Mouse (Mus musculus) kidney, embryonic 14.5 days (tissue): ENCODE results near the gene Spata5. TPM values are rescaled to one million over a fixed set of nuclear protein-coding genes. Genes with fewer than 3 reads are reported as not detected.
A peak's percentile ranks its signal among the peaks of the same experiment; 100 is the strongest.

ENCODE experiments used
- ATAC-seq: fragments of 200-750 bp; cut with Nextera tagmentation; 2 replicates; pipeline ENCODE4 v1.8.0; 2017; ENCODE audit warnings: moderate number of reproducible peaks, mild to moderate bottlenecking, moderate TSS enrichment, moderate library complexity; ENCODE audit not compliant: low FRiP score, low TSS enrichment
- H3K27ac ChIP-seq: fragments of 300-500 bp; sonication (generic); 2 replicates; pipeline ENCODE4 v1.5.1; 2014; ENCODE audit warnings: low read depth, mild to moderate bottlenecking, low read length, moderate library complexity, mixed read lengths
- H3K27me3 ChIP-seq: fragments of 300-500 bp; sonication (generic); 2 replicates; pipeline ENCODE4 v1.6.1; 2014; ENCODE audit warnings: mild to moderate bottlenecking, low read length; ENCODE audit not compliant: control insufficient read depth, insufficient read depth
- H3K36me3 ChIP-seq: fragments of 300-500 bp; sonication (generic); 2 replicates; pipeline ENCODE4 v1.6.1; 2014; ENCODE audit warnings: low read length, mixed read lengths; ENCODE audit not compliant: control insufficient read depth, insufficient read depth
- H3K4me1 ChIP-seq: fragments of 300-500 bp; sonication (generic); 2 replicates; pipeline ENCODE4 v1.6.1; 2014; ENCODE audit warnings: low read length, mixed read lengths; ENCODE audit not compliant: control insufficient read depth, insufficient read depth
- H3K4me2 ChIP-seq: fragments of 300-500 bp; sonication (generic); replicated peaks from 2 replicates; pipeline ENCODE4 v1.6.1; 2014; ENCODE audit warnings: low read depth, mild to moderate bottlenecking, low read length
- H3K4me3 ChIP-seq: fragments of 300-500 bp; sonication (generic); 2 replicates; pipeline ENCODE4 v1.5.1; 2014; ENCODE audit warnings: mild to moderate bottlenecking, low read length
- H3K9ac ChIP-seq: fragments of 300-500 bp; sonication (generic); 2 replicates; pipeline ENCODE4 v1.6.1; 2014; ENCODE audit warnings: low read depth, mild to moderate bottlenecking, low read length, moderate library complexity
- H3K9me3 ChIP-seq: fragments of 300-500 bp; sonication (generic); 2 replicates; pipeline ENCODE4 v1.6.1; 2016; ENCODE audit warnings: low read length; ENCODE audit not compliant: control insufficient read depth
- WGBS: fragments of 180-500 bp; shearing (Covaris S2); extraction: QIAGEN DNeasy Blood & Tissue Kit; methylation state at CpG from one replicate; pipeline ENCODE4 v1.1.7; 2014; 5-methylcytosine and 5-hydroxymethylcytosine counted together
- polyA plus RNA-seq: library from polyadenylated mRNA; unstranded; fragments of >200 nt; fragmentation: Nextera tagmentation; extraction: Ambion mirVana; gene quantifications from 2 replicates; pipeline ENCODE4 v1.2.1, GENCODE M21; 2014

Gene Spata5
- 31.9 and 45.3 TPM in 2 replicates for polyA plus RNA-seq

DNA sequence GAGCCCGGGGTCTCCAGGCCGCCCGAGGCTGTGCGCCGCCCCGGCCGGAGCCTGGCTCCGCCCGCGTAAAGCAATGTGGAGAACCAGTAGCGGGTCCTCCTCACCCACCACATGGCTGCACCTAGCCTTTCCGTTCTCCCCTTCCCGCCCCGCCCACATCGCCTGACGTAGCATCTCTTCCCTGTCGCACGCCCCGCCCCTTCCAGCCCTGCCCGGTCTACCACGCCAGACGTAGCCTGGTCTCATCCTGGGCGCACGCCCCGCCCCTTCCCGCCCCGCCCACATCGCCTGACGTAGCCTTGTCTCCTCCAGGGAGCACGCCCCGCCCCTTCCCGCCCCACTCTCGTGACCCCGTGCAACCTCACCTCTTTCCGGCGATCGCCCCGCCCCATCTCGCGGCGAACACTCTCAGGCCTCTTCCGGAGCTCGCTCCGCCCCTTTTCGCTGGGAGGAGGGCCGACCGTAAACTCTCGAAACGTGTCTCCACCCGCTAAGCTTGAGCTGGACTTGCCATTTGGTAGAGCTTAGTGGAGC is at the start of gene Spata5:
Gene Spata5 (plus strand): TSS at position 439 of the 534 bp plus-strand sequence.
- peak; percentile 95 for ATAC-seq
- Histone ChIP-seq H3K9ac (peak within 1 kb of the TSS; percentile 86), H3K36me3 (no peaks in the 10 kb centered on the region; the same call in 1 of the 2 replicates), H3K4me3 (peak within 1 kb of the TSS; percentile 95), H3K4me1 (peaks cover 5% of the 10 kb centered on the region), H3K9me3 (no peaks in the 10 kb centered on the region), H3K4me2 (peak within 1 kb of the TSS; percentile 91), H3K27me3 (no peaks in the 10 kb centered on the region), H3K27ac (peak within 1 kb of the TSS; percentile 93)
- under 1% methylated on average over 50 of the region's 50 CpGs for WGBS

DNA sequence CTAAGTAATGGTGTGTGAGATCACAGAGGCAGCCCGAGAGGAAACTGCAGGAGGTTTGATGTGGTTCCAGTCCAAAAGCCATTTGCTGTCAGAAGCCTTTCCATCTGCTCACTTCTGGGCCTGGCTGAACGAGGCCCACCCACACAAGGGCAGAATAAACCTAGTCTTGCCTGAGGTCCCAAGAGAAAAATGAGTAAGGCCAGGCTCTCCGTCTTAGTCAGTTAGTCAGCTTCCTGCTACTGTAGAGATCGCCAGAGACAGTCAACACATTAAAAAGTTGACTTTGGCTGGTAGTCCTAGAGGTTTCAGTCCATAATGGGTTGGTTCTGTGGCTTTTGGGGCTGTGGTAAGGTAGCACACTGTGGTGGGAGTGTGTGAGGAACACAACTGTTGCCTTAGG is 49.3 kb upstream of the Spata5 start:
- no peak for ATAC-seq
- Histone ChIP-seq H3K4me1 (peaks cover 6% of the 10 kb centered on the region; the same call in 1 of the 2 replicates), H3K4me3 (no peak overlapping the region), H3K36me3 (no peaks in the 10 kb centered on the region), H3K27me3 (no peaks in the 10 kb centered on the region), H3K9ac (no peak overlapping the region), H3K9me3 (no peaks in the 10 kb centered on the region), H3K27ac (no peak overlapping the region), H3K4me2 (no peak overlapping the region)
- WGBS: 35% methylated on average over 4 of the region's 4 CpGs

DNA sequence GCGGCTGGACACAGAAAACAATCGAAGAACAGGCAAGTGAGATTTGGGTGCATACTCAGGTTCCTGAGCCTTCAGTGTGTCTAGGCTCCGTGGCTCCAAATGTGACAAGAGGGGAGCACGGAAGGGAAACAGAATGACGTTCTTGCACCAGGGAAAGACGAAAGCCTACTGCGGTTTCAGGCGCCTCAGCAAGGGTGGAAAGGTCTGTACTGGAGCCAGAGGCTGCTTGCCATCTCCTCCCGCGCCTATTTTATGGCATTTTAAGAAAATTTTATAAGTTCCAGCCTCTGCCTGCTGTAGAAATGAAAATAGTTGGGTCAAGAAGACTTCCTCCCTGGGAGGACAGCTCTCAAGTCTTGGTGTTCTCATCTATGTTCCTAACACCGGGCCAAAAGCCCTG is 46.0 kb upstream of the Spata5 start:
- Histone ChIP-seq H3K27ac (peak overlapping the region; percentile 19; the same call in 1 of the 2 replicates), H3K4me3 (no peak overlapping the region), H3K9ac (no peak overlapping the region), H3K4me1 (0 out of 2 replicates have a peak, but pooled peaks cover 11% of the 10 kb centered on the region), H3K9me3 (no peaks in the 10 kb centered on the region), H3K36me3 (no peaks in the 10 kb centered on the region), H3K4me2 (no peak overlapping the region), H3K27me3 (no peaks in the 10 kb centered on the region)
- ATAC-seq: no peak
- 73% methylated on average over 11 of the region's 11 CpGs for WGBS

DNA sequence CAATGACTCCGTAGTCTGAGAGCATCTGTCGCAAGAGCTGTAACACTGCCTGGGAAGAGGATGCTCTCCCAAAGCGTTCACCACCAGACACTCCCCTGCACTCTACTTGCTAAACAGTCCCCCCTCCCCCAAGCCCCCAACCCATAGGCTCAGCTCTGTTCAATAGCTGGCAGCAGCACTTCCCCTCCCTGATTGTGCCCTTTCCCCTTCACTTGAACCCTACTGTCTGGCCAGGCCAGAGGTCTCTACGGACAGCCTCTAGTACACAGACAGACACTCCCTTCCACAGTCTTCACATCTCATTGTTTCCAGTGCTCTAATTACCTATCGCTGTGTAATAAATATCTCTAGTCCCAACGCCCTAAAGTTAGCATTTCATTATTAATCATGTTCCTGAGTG is 41.8 kb upstream of the Spata5 start:
- H3K4me2 ChIP-seq: no peak overlapping the region
- H3K9me3 ChIP-seq: no peaks in the 10 kb centered on the region
- WGBS: 21% methylated on average over 6 of the region's 6 CpGs
- no peak overlapping the region for H3K4me3 ChIP-seq
- H3K4me1 ChIP-seq: 0 out of 2 replicates have a peak, but pooled peaks cover 5% of the 10 kb centered on the region
- H3K27ac ChIP-seq: no peak overlapping the region; the same call in 1 of the 2 replicates
- H3K36me3 ChIP-seq: no peaks in the 10 kb centered on the region
- no peaks in the 10 kb centered on the region for H3K27me3 ChIP-seq
- no peak overlapping the region for H3K9ac ChIP-seq
- peak; percentile 61; the same call in 1 of the 2 replicates for ATAC-seq

DNA sequence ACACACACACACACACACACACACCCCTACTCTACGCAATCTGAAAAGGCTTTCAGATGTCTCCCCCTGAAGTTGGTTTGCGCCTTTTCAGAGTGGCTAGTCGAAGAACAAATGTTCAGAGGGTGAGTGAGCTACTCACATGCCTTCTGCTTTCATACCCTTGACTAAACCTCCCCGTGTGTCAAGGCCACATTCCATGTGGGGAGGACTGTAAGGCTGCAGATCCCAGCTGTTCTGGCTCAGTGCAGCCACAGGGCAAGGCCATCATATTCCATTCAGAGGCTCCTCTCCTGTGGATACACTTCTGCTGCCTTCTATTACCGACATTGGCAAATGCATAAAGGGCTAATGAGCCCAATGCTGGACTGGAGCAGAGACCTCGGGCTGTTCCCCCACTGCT is 41.3 kb upstream of the Spata5 start:
- no peak overlapping the region; the same call in 1 of the 2 replicates for H3K27ac ChIP-seq
- H3K4me2 ChIP-seq: no peak overlapping the region
- H3K4me1 ChIP-seq: 0 out of 2 replicates have a peak, but pooled peaks cover 5% of the 10 kb centered on the region
- H3K36me3 ChIP-seq: no peaks in the 10 kb centered on the region
- 44% methylated on average over 6 of the region's 6 CpGs for WGBS
- no peaks in the 10 kb centered on the region for H3K9me3 ChIP-seq
- ATAC-seq: peak; percentile 43
- no peaks in the 10 kb centered on the region for H3K27me3 ChIP-seq
- no peak overlapping the region for H3K4me3 ChIP-seq
- H3K9ac ChIP-seq: no peak overlapping the region

- H3K27ac ChIP-seq: no peak overlapping the region; the same call in 1 of the 2 replicates
- H3K9me3 ChIP-seq: no peaks in the 10 kb centered on the region
- no peaks in the 10 kb centered on the region for H3K36me3 ChIP-seq
- no peak overlapping the region for H3K4me3 ChIP-seq
- no peak overlapping the region for H3K4me2 ChIP-seq
- no peaks in the 10 kb centered on the region for H3K27me3 ChIP-seq
- H3K4me1 ChIP-seq: 0 out of 2 replicates have a peak, but pooled peaks cover 5% of the 10 kb centered on the region
- H3K9ac ChIP-seq: no peak overlapping the region
- WGBS: 81% methylated on average over 14 of the region's 14 CpGs
- ATAC-seq: no peak
Observed at GRCm38 (mm10) chr3:37379201-37379600, 40.5 kb upstream of the Spata5 start.

- 0 out of 2 replicates have a peak, but pooled peaks cover 5% of the 10 kb centered on the region for H3K4me1 ChIP-seq
- no peaks in the 10 kb centered on the region for H3K27me3 ChIP-seq
- no peak overlapping the region; the same call in 1 of the 2 replicates for H3K27ac ChIP-seq
- no peak overlapping the region for H3K4me2 ChIP-seq
- no peak overlapping the region for H3K9ac ChIP-seq
- no peak overlapping the region for H3K4me3 ChIP-seq
- H3K9me3 ChIP-seq: no peaks in the 10 kb centered on the region
- H3K36me3 ChIP-seq: no peaks in the 10 kb centered on the region
- 64% methylated on average over 18 of the region's 18 CpGs for WGBS
- ATAC-seq: no peak
Observed at GRCm38 (mm10) chr3:37379930-37380881, 39.5 kb upstream of the Spata5 start.

DNA sequence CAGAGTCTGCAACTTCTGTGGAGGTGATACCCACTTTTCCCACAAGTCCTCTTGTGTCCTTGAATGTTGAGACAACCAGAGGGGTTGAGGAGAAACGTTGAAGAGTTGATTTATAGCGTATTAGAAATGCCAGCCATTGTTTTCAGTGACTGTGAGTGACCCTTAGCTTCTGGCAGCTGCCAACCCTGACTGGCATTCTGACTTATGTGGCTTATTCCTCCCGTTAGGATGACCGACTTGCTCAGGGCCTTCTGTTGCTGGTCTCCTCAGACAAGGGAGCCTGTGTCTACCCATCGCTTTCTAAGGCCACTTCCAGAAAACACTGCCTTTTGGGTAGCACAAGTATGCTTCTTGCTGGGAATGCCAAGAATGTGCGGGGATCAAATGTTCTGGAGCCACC is 38.2 kb upstream of the Spata5 start:
- 67% methylated on average over 6 of the region's 6 CpGs for WGBS

More for the DNA sequence above, 38.2 kb upstream of the Spata5 start:
- H3K4me2 ChIP-seq: no peak overlapping the region
- H3K9me3 ChIP-seq: no peaks in the 10 kb centered on the region
- H3K27me3 ChIP-seq: no peaks in the 10 kb centered on the region
- ATAC-seq: no peak
- no peaks in the 10 kb centered on the region for H3K36me3 ChIP-seq
- no peak overlapping the region for H3K27ac ChIP-seq
- H3K9ac ChIP-seq: no peak overlapping the region
- H3K4me3 ChIP-seq: no peak overlapping the region
- H3K4me1 ChIP-seq: 0 out of 2 replicates have a peak, but pooled peaks cover 5% of the 10 kb centered on the region
